Mouse (Mus musculus) liver, postnatal 0 days (tissue): ENCODE data around the gene Slc25a48.

Experiments
- CTCF ChIP-seq: sonication (generic); IDR thresholded peaks from 2 replicates; pipeline ENCODE4 v1.5.1; 2016; ENCODE audit warnings: antibody characterized with exemption, low read depth
- EP300 ChIP-seq: IDR thresholded peaks from 2 replicates; pipeline ENCODE4 v1.6.1; 2016; ENCODE audit warnings: antibody characterized with exemption, low read depth, mild to moderate bottlenecking

GRCm38 (mm10) chr13:56478027-56478426 is 39.9 kb downstream of the Slc25a48 start:
- TF ChIP-seq CTCF = no peak
- TF ChIP-seq EP300 = no peak
